Mouse (Mus musculus) brown adipose tissue, adult 24 weeks (tissue): ENCODE results near the gene Aatf. TPM values are rescaled to one million over a fixed set of nuclear protein-coding genes. Genes with fewer than 3 reads are reported as not detected.

Experiments used
- H3K27ac ChIP-seq: fragments of 200-500 bp; replicated peaks from 2 replicates; pipeline ENCODE4 v1.5.1; 2012; ENCODE audit warnings: low read depth, mild to moderate bottlenecking, low read length
- H3K4me1 ChIP-seq: fragments of 200-500 bp; 2 replicates; pipeline ENCODE4 v1.6.1; 2012; ENCODE audit warnings: low read length, mixed read lengths; ENCODE audit not compliant: control insufficient read depth, insufficient read depth, insufficient read length
- H3K4me3 ChIP-seq: fragments of 200-500 bp; 2 replicates; pipeline ENCODE4 v1.5.1; 2012; ENCODE audit warnings: low read depth, mild to moderate bottlenecking, low read length, moderate library complexity; ENCODE audit not compliant: insufficient read depth
- polyA plus RNA-seq: library from polyadenylated mRNA; stranded (reverse); fragments of >200 nt; gene quantifications from 2 replicates; pipeline ENCODE4 v1.2.4, GENCODE M21; 2012; ENCODE audit not compliant: missing spikeins, insufficient read depth, insufficient read length

Gene Aatf
- polyA plus RNA-seq, 1 experiment, result 12.6 TPM

DNA sequence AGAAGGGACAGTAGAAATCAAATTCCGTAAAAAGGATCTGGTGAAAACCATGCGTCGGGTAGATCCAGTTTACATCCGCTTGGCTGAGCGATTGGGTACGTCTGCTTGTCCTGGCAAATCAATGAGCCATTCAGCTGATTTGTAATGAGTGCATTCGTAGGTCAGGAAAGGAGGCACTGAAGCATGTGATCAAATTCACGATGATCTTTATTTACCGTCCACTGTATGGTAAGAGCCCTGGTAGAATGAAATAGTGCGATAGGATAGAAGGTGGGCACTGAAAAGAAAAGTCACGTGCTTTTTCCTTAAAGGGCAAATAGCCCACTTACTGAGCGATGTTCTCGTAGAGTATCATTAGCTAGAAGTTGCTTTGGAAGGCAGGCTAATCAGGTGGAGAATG, 130.9 kb downstream of the Aatf start:
- Histone ChIP-seq H3K27ac (no peak overlapping the region), H3K4me1 (no peaks in the 10 kb centered on the region), H3K4me3 (no peak overlapping the region)

DNA sequence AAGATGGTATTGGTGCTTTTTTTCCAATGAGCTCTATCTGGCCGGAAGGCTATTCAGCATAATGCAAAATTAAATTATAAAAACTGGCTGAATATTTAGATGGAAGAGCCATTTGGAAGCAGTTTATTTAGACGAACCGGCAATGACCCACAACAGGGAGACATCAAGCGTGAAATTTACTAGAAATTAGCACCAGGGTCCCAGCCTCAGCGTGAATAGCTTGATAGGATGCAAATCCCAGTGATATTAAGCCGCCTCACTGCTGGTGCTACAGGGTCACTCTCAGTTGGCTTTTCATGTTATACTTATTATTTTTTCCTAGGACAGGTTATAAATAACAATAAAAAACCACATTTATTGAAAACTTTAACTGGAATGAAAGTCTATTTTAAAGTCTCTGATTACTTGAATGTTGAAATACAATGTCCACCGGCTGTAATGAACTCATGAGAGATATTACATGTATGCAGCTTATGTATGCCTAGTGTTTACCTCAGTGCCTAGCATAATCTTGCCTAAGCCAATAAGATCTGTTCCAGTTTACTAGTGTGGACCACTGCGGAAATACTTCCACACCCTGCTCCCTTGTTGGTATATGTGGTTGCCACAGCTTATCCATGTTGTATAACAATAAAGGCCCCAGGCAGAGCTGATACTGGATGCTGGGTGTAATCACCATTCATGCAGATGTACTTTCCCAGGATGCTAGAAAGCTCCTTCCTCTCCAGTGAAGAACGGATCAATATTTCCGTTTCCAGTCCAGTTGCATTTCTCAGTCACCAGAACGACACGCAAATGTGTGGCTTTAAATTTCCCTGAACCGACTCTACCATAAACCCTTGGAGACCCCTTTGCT, 136.6 kb downstream of the Aatf start:
- H3K4me1 ChIP-seq, result no peaks in the 10 kb centered on the region
- no peak overlapping the region for H3K4me3 ChIP-seq
- H3K27ac ChIP-seq, result no peak overlapping the region

DNA sequence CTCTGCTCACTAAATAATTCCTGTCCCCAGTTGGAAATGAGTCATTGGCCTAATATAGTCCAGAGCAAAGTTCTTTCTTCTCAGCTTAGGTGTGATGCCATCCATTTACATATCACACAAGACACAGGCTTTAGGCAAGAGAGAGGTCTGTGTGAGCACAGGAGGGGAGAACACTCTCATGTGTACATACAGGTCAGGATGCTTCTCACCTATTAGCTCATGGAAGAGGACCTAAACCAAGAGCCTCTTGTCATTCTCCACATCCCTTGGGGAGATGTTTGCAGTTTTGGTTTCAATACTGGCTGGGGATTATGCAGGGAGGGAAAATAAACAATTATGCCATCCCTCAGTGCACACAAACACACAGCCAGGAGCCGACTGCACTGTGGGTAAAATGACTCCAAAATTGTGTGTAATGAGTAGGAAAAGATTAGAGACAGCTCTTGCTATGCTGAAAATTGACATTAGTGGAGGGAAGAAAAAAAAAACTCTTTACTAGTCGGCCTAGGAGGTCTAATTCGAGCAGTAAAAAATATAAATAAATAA, 137.3 kb downstream of the Aatf start:
- no peak overlapping the region for H3K27ac ChIP-seq
- no peaks in the 10 kb centered on the region for H3K4me1 ChIP-seq
- no peak overlapping the region for H3K4me3 ChIP-seq

DNA sequence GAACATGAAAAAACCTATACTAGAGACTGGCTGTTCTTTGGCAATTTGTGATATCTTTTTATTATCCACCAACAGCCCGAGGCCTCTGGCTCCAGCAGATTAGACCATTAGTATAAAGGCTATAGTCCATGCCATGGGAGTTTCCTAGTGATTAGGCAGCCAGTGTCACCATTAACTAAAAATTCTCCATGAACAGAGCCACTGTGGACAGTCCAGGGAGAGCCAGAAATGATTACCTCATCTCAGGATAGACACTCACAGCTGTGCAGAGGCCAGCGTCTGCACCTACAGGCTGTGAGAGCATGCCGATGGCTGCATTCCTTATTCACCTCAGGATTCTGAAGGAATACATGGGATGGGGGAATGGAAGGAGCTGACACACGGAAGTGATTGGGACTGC, 140.2 kb downstream of the Aatf start:
- Histone ChIP-seq H3K4me1 (no peaks in the 10 kb centered on the region), H3K27ac (no peak overlapping the region), H3K4me3 (no peak overlapping the region)

Other genes starting within 250 kb of the Aatf start
- gene Lhx1, start 12.0 kb upstream of the Aatf start, polyA plus RNA-seq, result 0.32 TPM in 1 of 2 replicates, not detected in the other